Mouse (Mus musculus): ENCODE data around the gene Mad2l2. TPM values are rescaled to one million over a fixed set of nuclear protein-coding genes. Genes with fewer than 3 reads are reported as not detected.

Gene Mad2l2
- polyA plus RNA-seq, 1 experiment: 35.6 TPM

DNA sequence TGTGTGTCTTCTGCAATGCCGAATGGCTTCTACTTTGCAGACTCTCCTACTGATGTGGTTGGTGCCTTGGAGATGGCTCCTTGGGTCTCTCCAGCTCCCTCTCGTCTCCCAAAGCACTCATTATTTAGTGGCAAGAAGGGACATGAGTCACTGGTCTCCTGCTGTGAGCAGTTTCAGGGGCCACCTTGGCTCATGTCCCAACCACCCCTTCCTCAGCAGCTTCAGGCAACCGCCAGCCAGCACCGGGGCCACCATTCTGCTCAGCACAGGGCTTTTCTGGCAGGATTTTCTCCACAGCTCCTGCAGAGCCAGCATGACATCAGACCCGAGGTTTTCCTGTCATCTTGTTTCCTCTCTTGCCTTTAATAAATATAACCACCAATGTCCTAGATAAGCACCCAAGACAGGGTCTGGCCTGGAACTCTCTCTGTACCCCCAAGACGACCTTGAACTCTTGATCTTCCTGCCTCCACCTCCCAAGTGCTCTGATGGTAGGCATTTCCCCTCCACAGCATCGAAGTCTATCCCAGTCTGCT lies 21.6 kb upstream of the Mad2l2 start:
- no peak overlapping the region for H3ac ChIP-seq (ENCODE audit: control insufficient read depth, insufficient read length, low read depth)
- H3K36me3 ChIP-seq (ENCODE audit: control insufficient read depth, insufficient read depth): no peaks in the 10 kb centered on the region
- no peaks in the 10 kb centered on the region for H3K79me3 ChIP-seq (ENCODE audit: low read depth)
- no peaks in the 10 kb centered on the region for H3K27me3 ChIP-seq (ENCODE audit: control insufficient read depth, insufficient read depth, insufficient read length)
- TF ChIP-seq MYOD1 (IDR thresholded peaks at IDR 0.05; ENCODE audit: control insufficient read depth, insufficient read length, low read depth) (no peak), USF1 (IDR thresholded peaks at IDR 0.05; ENCODE audit: low read depth) (no peak), FOSL1 (IDR thresholded peaks at IDR 0.05; ENCODE audit: insufficient read depth, low read length, poor library complexity, severe bottlenecking) (no peak), CEBPB (IDR thresholded peaks at IDR 0.05; ENCODE audit: low read depth) (no peak), MAX (IDR thresholded peaks at IDR 0.05) (no peak), CTCF (IDR thresholded peaks at IDR 0.05; ENCODE audit: control insufficient read depth, insufficient read depth, insufficient read length) (no peak), MYOG (IDR thresholded peaks at IDR 0.05; ENCODE audit: control insufficient read depth, extremely low read depth, insufficient read length) (no peak)
- no peaks in the 10 kb centered on the region for H3K79me2 ChIP-seq (ENCODE audit: control insufficient read depth, insufficient read depth)
- H3K4me3 ChIP-seq (ENCODE audit: insufficient read depth, poor library complexity, severe bottlenecking): no peak overlapping the region

DNA sequence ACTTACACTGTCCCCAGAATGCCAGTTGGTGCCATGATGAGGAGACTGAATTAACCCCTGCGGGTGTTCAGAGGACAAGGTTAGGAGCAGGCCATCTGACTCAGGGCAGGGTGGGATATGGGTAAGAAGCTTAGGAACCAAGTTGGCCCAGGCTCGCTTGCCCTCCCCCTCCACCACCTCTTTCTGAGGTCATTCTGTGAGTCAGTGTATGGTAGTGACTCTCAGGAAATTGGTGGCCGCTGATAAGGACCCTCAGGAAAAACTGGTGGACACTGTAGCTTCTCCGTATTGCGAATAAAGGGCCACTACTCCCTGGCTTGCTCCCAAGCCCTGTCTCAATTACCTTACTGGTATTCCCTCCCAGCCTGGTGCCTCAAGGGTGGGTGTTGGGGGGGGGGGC lies 21.0 kb upstream of the Mad2l2 start:
- TF ChIP-seq MYOG (IDR thresholded peaks at IDR 0.05; ENCODE audit: control insufficient read depth, extremely low read depth, insufficient read length) (no peak), CEBPB (IDR thresholded peaks at IDR 0.05; ENCODE audit: low read depth) (no peak), USF1 (IDR thresholded peaks at IDR 0.05; ENCODE audit: low read depth) (no peak), MAX (IDR thresholded peaks at IDR 0.05) (no peak), CTCF (IDR thresholded peaks at IDR 0.05; ENCODE audit: control insufficient read depth, insufficient read depth, insufficient read length) (no peak), MYOD1 (IDR thresholded peaks at IDR 0.05; ENCODE audit: control insufficient read depth, insufficient read length, low read depth) (no peak), FOSL1 (IDR thresholded peaks at IDR 0.05; ENCODE audit: insufficient read depth, low read length, poor library complexity, severe bottlenecking) (no peak)
- H3ac ChIP-seq (ENCODE audit: control insufficient read depth, insufficient read length, low read depth): no peak overlapping the region
- H3K79me3 ChIP-seq (ENCODE audit: low read depth): no peaks in the 10 kb centered on the region
- no peaks in the 10 kb centered on the region for H3K27me3 ChIP-seq (ENCODE audit: control insufficient read depth, insufficient read depth, insufficient read length)
- no peaks in the 10 kb centered on the region for H3K79me2 ChIP-seq (ENCODE audit: control insufficient read depth, insufficient read depth)
- H3K36me3 ChIP-seq (ENCODE audit: control insufficient read depth, insufficient read depth): no peaks in the 10 kb centered on the region
- no peak overlapping the region for H3K4me3 ChIP-seq (ENCODE audit: insufficient read depth, poor library complexity, severe bottlenecking)

DNA sequence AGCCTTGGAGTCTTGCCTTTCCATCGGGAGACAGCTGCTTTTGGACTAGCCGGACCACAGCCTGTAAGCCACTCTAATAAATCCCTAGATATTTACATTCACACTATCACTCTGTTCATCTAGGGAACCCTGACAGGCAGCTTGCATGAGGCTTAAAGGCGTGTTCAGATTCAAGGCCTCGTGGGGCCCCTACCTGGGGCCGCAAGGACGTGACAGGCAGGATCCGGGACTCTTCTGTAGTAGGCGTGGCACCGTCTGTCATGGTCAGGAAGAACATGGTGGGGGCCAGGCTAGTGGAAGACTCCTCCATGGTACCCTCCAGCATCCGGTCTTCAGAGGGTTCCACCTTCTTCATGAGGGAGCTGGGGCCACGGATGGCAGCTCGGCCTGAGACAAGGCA lies 17.7 kb upstream of the Mad2l2 start:
- Histone ChIP-seq H3ac (ENCODE audit: control insufficient read depth, insufficient read length, low read depth) (no peak overlapping the region), H3K36me3 (ENCODE audit: control insufficient read depth, insufficient read depth) (no peaks in the 10 kb centered on the region), H3K27me3 (ENCODE audit: control insufficient read depth, insufficient read depth, insufficient read length) (no peaks in the 10 kb centered on the region), H3K79me3 (ENCODE audit: low read depth) (no peaks in the 10 kb centered on the region), H3K4me3 (ENCODE audit: insufficient read depth, poor library complexity, severe bottlenecking) (no peak overlapping the region), H3K79me2 (ENCODE audit: control insufficient read depth, insufficient read depth) (no peaks in the 10 kb centered on the region)
- TF ChIP-seq MYOD1 (IDR thresholded peaks at IDR 0.05; ENCODE audit: control insufficient read depth, insufficient read length, low read depth) (no peak), USF1 (IDR thresholded peaks at IDR 0.05; ENCODE audit: low read depth) (no peak), CEBPB (IDR thresholded peaks at IDR 0.05; ENCODE audit: low read depth) (no peak), MAX (IDR thresholded peaks at IDR 0.05) (no peak), CTCF (IDR thresholded peaks at IDR 0.05; ENCODE audit: control insufficient read depth, insufficient read depth, insufficient read length) (no peak), FOSL1 (IDR thresholded peaks at IDR 0.05; ENCODE audit: insufficient read depth, low read length, poor library complexity, severe bottlenecking) (no peak), MYOG (IDR thresholded peaks at IDR 0.05; ENCODE audit: control insufficient read depth, extremely low read depth, insufficient read length) (no peak)

GRCm38 (mm10) chr4:148114758-148115391 lies 15.3 kb upstream of the Mad2l2 start:
- TF ChIP-seq CEBPB (IDR thresholded peaks at IDR 0.05; ENCODE audit: low read depth) (no peak), CTCF (IDR thresholded peaks at IDR 0.05; ENCODE audit: control insufficient read depth, insufficient read depth, insufficient read length) (peak; percentile 62)

DNA sequence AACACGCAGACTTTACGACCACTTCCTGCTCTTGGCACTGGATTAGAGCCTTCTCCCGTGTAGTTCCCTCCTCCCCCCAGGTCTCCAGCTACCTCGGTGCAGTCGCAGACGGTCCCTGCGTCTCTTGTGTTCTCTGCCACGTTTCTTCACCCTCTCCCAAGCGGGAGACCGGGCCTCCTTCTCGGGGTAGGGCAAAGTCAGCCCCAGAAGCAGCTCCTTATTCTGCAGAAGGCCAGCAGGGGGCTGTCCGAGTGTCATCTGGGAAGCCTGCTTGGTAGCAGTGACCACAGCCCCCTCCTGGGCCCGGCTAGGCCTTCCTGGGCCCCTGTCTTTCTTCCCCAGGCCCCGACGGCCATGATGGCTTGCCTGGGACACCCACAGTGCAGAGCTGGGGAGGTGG lies 14.7 kb upstream of the Mad2l2 start:
- no peaks in the 10 kb centered on the region for H3K79me2 ChIP-seq (ENCODE audit: control insufficient read depth, insufficient read depth)
- no peaks in the 10 kb centered on the region for H3K27me3 ChIP-seq (ENCODE audit: control insufficient read depth, insufficient read depth, insufficient read length)
- TF ChIP-seq MYOG (IDR thresholded peaks at IDR 0.05; ENCODE audit: control insufficient read depth, extremely low read depth, insufficient read length) (no peak), CEBPB (IDR thresholded peaks at IDR 0.05; ENCODE audit: low read depth) (no peak), FOSL1 (IDR thresholded peaks at IDR 0.05; ENCODE audit: insufficient read depth, low read length, poor library complexity, severe bottlenecking) (no peak), MYOD1 (IDR thresholded peaks at IDR 0.05; ENCODE audit: control insufficient read depth, insufficient read length, low read depth) (no peak), CTCF (IDR thresholded peaks at IDR 0.05; ENCODE audit: control insufficient read depth, insufficient read depth, insufficient read length) (peak; percentile 46), MAX (IDR thresholded peaks at IDR 0.05) (no peak)
- H3K36me3 ChIP-seq (ENCODE audit: control insufficient read depth, insufficient read depth): no peaks in the 10 kb centered on the region
- no peak overlapping the region for H3ac ChIP-seq (ENCODE audit: control insufficient read depth, insufficient read length, low read depth)
- no peaks in the 10 kb centered on the region for H3K79me3 ChIP-seq (ENCODE audit: low read depth)
- no peak overlapping the region for H3K4me3 ChIP-seq (ENCODE audit: insufficient read depth, poor library complexity, severe bottlenecking)

More at GRCm38 (mm10) chr4:148114758-148115391, 15.3 kb upstream of the Mad2l2 start:
- no peaks in the 10 kb centered on the region for H3K27me3 ChIP-seq (ENCODE audit: control insufficient read depth, insufficient read depth, insufficient read length)
- no peaks in the 10 kb centered on the region for H3K36me3 ChIP-seq (ENCODE audit: control insufficient read depth, insufficient read depth)
- no peaks in the 10 kb centered on the region for H3K79me3 ChIP-seq (ENCODE audit: low read depth)
- H3K4me3 ChIP-seq (ENCODE audit: insufficient read depth, poor library complexity, severe bottlenecking): no peak overlapping the region
- no peaks in the 10 kb centered on the region for H3K79me2 ChIP-seq (ENCODE audit: control insufficient read depth, insufficient read depth)
- no peak overlapping the region for H3ac ChIP-seq (ENCODE audit: control insufficient read depth, insufficient read length, low read depth)

DNA sequence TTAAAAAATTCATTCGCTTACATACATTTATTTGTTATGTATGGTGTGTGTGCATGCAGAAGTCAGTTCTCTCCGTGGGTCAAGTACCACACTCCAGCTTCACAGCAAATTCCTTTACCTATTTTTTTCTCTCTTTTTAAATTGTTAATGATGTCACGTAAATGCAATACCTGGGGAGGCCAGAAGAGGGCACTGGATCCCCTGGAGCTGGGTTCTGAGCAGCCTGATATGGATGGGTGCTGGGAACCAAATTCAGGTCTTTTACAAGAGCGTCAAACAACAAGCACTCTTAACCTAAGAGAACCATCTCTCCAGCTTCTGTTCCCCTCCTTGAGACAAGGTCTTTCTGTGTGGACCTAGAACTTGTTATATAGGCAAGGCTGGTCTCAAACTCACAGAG lies 13.5 kb upstream of the Mad2l2 start:
- no peaks in the 10 kb centered on the region for H3K79me2 ChIP-seq (ENCODE audit: control insufficient read depth, insufficient read depth)
- no peaks in the 10 kb centered on the region for H3K79me3 ChIP-seq (ENCODE audit: low read depth)
- TF ChIP-seq MYOD1 (IDR thresholded peaks at IDR 0.05; ENCODE audit: control insufficient read depth, insufficient read length, low read depth) (no peak), CTCF (IDR thresholded peaks at IDR 0.05; ENCODE audit: control insufficient read depth, insufficient read depth, insufficient read length) (no peak), FOSL1 (IDR thresholded peaks at IDR 0.05; ENCODE audit: insufficient read depth, low read length, poor library complexity, severe bottlenecking) (no peak), MAX (IDR thresholded peaks at IDR 0.05) (no peak), MYOG (IDR thresholded peaks at IDR 0.05; ENCODE audit: control insufficient read depth, extremely low read depth, insufficient read length) (no peak), CEBPB (IDR thresholded peaks at IDR 0.05; ENCODE audit: low read depth) (no peak), USF1 (IDR thresholded peaks at IDR 0.05; ENCODE audit: low read depth) (no peak)
- no peaks in the 10 kb centered on the region for H3K27me3 ChIP-seq (ENCODE audit: control insufficient read depth, insufficient read depth, insufficient read length)
- no peak overlapping the region for H3ac ChIP-seq (ENCODE audit: control insufficient read depth, insufficient read length, low read depth)
- H3K36me3 ChIP-seq (ENCODE audit: control insufficient read depth, insufficient read depth): no peaks in the 10 kb centered on the region
- no peak overlapping the region for H3K4me3 ChIP-seq (ENCODE audit: insufficient read depth, poor library complexity, severe bottlenecking)
